Mouse (Mus musculus) lung, embryonic 14.5 days (tissue): ENCODE data around the gene Tex14. TPM values are rescaled to one million over a fixed set of nuclear protein-coding genes. Genes with fewer than 3 reads are reported as not detected.

Source experiments
- ATAC-seq: fragments of 200-750 bp; cut with Nextera tagmentation; 2 replicates; pipeline ENCODE4 v1.8.0; 2017; ENCODE audit warnings: mild to moderate bottlenecking, moderate TSS enrichment, moderate library complexity; ENCODE audit not compliant: insufficient read depth
- DNase-seq: peaks from one replicate; pipeline ENCODE4 v3.0.0-alpha.2; 2015
- H3K27ac ChIP-seq: fragments of 300-500 bp; sonication (generic); 2 replicates; pipeline ENCODE4 v1.5.1; 2014; ENCODE audit warnings: low read depth, mild to moderate bottlenecking, moderate library complexity
- H3K27me3 ChIP-seq: fragments of 300-500 bp; sonication (generic); 2 replicates; pipeline ENCODE4 v1.6.1; 2014; ENCODE audit warnings: low read length, control low read depth; ENCODE audit not compliant: insufficient read depth
- H3K36me3 ChIP-seq: fragments of 300-500 bp; sonication (generic); 2 replicates; pipeline ENCODE4 v1.6.1; 2014; ENCODE audit warnings: control low read depth; ENCODE audit not compliant: insufficient read depth
- H3K4me1 ChIP-seq: fragments of 300-500 bp; sonication (generic); 2 replicates; pipeline ENCODE4 v1.6.1; 2014; ENCODE audit warnings: antibody characterized with exemption, control low read depth; ENCODE audit not compliant: insufficient read depth
- H3K4me2 ChIP-seq: fragments of 300-500 bp; sonication (generic); 2 replicates; pipeline ENCODE4 v1.6.1; 2014; ENCODE audit warnings: mild to moderate bottlenecking
- H3K4me3 ChIP-seq: fragments of 300-500 bp; sonication (generic); 2 replicates; pipeline ENCODE4 v1.5.1; 2014; ENCODE audit warnings: low read depth, low read length
- H3K9ac ChIP-seq: fragments of 300-500 bp; sonication (generic); 2 replicates; pipeline ENCODE4 v1.6.1; 2014
- H3K9me3 ChIP-seq: fragments of 300-500 bp; sonication (generic); 2 replicates; pipeline ENCODE4 v1.6.1; 2016; ENCODE audit warnings: low read depth, low read length, control low read depth
- CTCF ChIP-seq: IDR thresholded peaks from 2 replicates; pipeline ENCODE4 v1.5.1; 2016; ENCODE audit warnings: antibody characterized with exemption, low read depth
- WGBS: fragments of 180-500 bp; shearing (Covaris S2); extraction: QIAGEN DNeasy Blood & Tissue Kit; methylation state at CpG from one replicate; pipeline ENCODE4 v1.1.7; 2014; 5-methylcytosine and 5-hydroxymethylcytosine counted together
- polyA plus RNA-seq: library from polyadenylated mRNA; unstranded; fragments of >200 nt; fragmentation: Nextera tagmentation; extraction: Ambion mirVana; gene quantifications from 2 replicates; pipeline ENCODE4 v1.2.1, GENCODE M21; 2014

Gene Tex14
- polyA plus RNA-seq, 1 experiment from 2014 or later: 0.21 TPM

DNA sequence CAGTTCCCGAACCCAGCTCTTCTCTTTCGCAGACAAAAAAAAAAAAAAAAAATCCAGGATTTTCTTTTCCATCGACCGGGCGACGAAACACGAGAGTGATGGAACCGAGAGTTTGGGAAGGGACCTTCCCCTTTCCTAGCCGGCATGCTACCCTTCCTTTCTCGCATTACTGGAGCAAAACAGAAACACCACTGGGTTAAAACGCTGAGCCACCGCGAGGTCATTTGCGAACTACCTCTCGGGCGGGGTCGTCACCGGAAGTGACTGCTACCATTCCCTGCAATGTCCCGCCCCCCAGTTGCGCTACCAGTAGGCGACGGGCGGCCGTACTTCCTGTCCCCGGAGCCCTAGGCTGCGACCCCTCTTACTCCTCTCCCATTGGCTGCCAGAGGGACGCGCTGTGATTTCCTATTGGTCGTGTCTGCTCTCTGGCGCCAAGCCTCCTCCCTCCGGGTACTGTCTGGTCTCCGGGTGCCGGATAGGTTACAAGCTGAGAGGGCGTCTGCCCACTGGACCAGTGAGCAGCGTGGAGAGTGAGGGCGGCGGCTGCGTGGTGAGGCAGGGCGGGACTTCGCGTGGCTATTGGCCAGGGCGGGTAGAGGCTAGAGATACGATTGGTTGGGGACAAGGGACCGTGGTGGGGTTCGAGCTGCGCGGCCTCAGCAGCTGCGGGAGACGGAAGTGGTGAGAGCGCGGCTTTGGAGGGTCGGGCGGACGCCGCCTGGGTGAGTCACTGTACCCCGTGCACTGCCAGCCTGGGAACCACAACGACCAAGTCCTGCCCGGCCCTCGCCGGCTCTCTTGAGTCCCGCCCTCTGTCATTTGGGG, 186.9 kb downstream of the Tex14 start, which contains the start of gene Mtmr4:
Gene Mtmr4 (plus strand): TSS at position 637 of the 828 bp plus-strand sequence.
- Histone ChIP-seq H3K4me3 (peak within 1 kb of the TSS; percentile 60), H3K36me3 (peaks cover 13% of the 10 kb centered on the region), H3K9ac (peak within 1 kb of the TSS; percentile 92), H3K4me2 (peak within 1 kb of the TSS; percentile 84), H3K27ac (peak within 1 kb of the TSS; percentile 93), H3K4me1 (peaks cover 13% of the 10 kb centered on the region; the same call in 1 of the 2 replicates), H3K27me3 (no peaks in the 10 kb centered on the region), H3K9me3 (no peaks in the 10 kb centered on the region)
- WGBS: under 1% methylated on average over 61 of the region's 61 CpGs
- peak; percentile 99 for DNase-seq
- ATAC-seq: peak; percentile 98
- no peak; the same call in 1 of the 2 replicates for TF ChIP-seq CTCF

GRCm38 (mm10) chr11:87592354-87592695, 187.5 kb downstream of the Tex14 start:
- WGBS: under 1% methylated on average over 15 of the region's 15 CpGs
- Histone ChIP-seq H3K27me3 (no peaks in the 10 kb centered on the region), H3K36me3 (peaks cover 19% of the 10 kb centered on the region), H3K9ac (peak overlapping the region; percentile 72), H3K4me3 (peak overlapping the region; percentile 60), H3K9me3 (no peaks in the 10 kb centered on the region), H3K4me2 (peak overlapping the region; percentile 84), H3K27ac (peak overlapping the region; percentile 93), H3K4me1 (peaks cover 13% of the 10 kb centered on the region; the same call in 1 of the 2 replicates)
- TF ChIP-seq CTCF: peak; percentile 23
- DNase-seq: no peak
- peak; percentile 36; the same call in 1 of the 2 replicates for ATAC-seq

DNA sequence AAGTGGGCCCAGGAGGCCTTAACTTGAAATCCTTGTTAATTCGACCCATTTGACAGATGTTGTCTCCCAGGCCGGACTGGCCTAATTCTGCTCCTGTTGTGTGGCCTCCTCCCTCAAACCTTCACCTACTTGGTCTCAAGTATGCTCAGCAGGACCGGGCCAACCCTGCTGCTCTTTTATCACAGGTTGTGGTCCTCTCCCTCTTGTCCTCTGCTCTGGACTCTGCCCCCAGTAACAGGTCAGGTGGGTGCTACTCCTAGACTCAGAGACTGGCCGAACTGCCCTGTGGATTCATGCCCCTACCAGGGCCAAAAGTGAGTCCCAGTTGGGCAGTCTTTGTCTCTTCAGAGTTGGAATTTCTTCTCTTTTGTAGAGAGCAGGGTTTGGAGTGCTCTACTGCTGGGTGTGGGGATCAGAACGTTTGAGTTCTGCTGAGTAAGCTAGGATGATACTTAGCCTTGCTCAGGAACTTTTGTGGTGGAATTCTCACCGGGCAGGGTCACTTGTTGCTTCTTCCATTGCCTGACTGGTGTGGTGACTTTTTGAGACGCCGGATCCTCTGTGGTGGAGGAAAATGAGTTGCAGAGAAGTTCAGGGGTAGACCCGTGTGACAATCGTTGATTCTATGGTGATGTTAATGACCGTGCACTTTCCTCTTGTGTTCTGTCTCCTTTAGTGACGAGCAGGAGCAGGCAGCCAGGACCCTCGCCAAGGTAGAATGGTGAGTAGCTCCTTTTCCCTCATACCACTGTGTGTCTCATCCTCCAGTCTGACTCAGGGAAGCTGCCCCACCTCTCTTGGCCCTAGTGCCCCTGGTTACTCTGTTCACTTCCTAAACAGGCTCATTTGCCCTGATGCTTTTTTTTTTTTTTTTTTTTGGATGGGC, 188.1 kb downstream of the Tex14 start:
- ATAC-seq (no peak), DNase-seq (no peak)
- Histone ChIP-seq H3K4me2 (peak overlapping the region; percentile 84), H3K4me3 (peak overlapping the region; percentile 60), H3K36me3 (peaks cover 25% of the 10 kb centered on the region), H3K27ac (peak overlapping the region; percentile 93), H3K9ac (peak overlapping the region; percentile 72), H3K27me3 (no peaks in the 10 kb centered on the region), H3K9me3 (no peaks in the 10 kb centered on the region), H3K4me1 (peaks cover 13% of the 10 kb centered on the region; the same call in 1 of the 2 replicates)
- TF ChIP-seq CTCF: no peak
- 30% methylated on average over 13 of the region's 13 CpGs for WGBS

- peak overlapping the region; percentile 85 for H3K27ac ChIP-seq
- peaks cover 6% of the 10 kb centered on the region; the same call in 1 of the 2 replicates for H3K4me1 ChIP-seq
- 1% methylated on average over 27 of the region's 37 CpGs for WGBS
- H3K36me3 ChIP-seq: peaks cover 49% of the 10 kb centered on the region
- H3K27me3 ChIP-seq: no peaks in the 10 kb centered on the region
- DNase-seq: peak; percentile 94
- TF ChIP-seq CTCF: no peak
- H3K4me2 ChIP-seq: peak overlapping the region; percentile 98
- peak overlapping the region; percentile 76 for H3K4me3 ChIP-seq
- no peaks in the 10 kb centered on the region for H3K9me3 ChIP-seq
- peak overlapping the region; percentile 86 for H3K9ac ChIP-seq
- ATAC-seq: peak; percentile 53
Observed at GRCm38 (mm10) chr11:87595327-87595841, 190.5 kb downstream of the Tex14 start.

DNA sequence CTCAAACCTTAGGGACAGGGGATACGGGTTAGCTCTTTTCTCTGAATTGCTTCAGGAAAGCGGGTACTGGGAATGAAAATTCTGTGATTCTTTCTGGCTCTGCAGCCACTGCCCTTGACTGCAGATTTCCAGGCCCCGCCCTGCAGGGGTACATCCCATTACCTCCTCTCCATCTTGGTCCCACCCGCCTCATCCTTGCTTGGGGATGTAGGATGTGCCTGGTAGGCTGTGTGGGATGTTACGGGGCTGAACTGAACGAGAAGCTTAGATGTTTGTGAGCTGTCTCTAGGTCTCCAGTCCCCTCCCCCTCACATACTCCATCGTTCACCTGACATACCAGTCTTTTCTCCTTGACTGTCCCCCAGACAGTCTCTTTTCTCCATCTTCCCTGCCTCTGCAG, 191.1 kb downstream of the Tex14 start:
- WGBS: 9% methylated on average over 7 of the region's 7 CpGs
- peak overlapping the region; percentile 98 for H3K4me2 ChIP-seq
- H3K4me1 ChIP-seq: peaks cover 6% of the 10 kb centered on the region; the same call in 1 of the 2 replicates
- peaks cover 55% of the 10 kb centered on the region for H3K36me3 ChIP-seq
- TF ChIP-seq CTCF: no peak
- H3K9me3 ChIP-seq: no peaks in the 10 kb centered on the region
- H3K9ac ChIP-seq: peak overlapping the region; percentile 86
- H3K27ac ChIP-seq: peak overlapping the region; percentile 85
- ATAC-seq: no peak
- peak; percentile 38 for DNase-seq
- H3K27me3 ChIP-seq: no peaks in the 10 kb centered on the region
- H3K4me3 ChIP-seq: peak overlapping the region; percentile 76

- WGBS: 22% methylated on average over 2 of the region's 2 CpGs
- Histone ChIP-seq H3K4me2 (peak overlapping the region; percentile 98), H3K36me3 (peaks cover 60% of the 10 kb centered on the region), H3K4me3 (peak overlapping the region; percentile 76), H3K27ac (peak overlapping the region; percentile 13; the same call in 1 of the 2 replicates), H3K9ac (peak overlapping the region; percentile 86), H3K9me3 (no peaks in the 10 kb centered on the region), H3K4me1 (peaks cover 6% of the 10 kb centered on the region; the same call in 1 of the 2 replicates), H3K27me3 (no peaks in the 10 kb centered on the region)
- no peak for ATAC-seq
- TF ChIP-seq CTCF: no peak
- DNase-seq: peak; percentile 44
Observed at GRCm38 (mm10) chr11:87596492-87596891, 191.6 kb downstream of the Tex14 start.
